Mouse (Mus musculus) right cerebral cortex, postnatal 25 days (tissue): ENCODE measurements at regions not wholly inside any gene's neighbourhood (a gene's known extent, or its start where the extent isn't known, plus 50 kb on each side); places are given as distances from the start of the nearest gene placed in this dataset.

ENCODE experiments used
- DNase-seq: peaks from one replicate; pipeline ENCODE4 v3.0.0; 2022

DNA sequence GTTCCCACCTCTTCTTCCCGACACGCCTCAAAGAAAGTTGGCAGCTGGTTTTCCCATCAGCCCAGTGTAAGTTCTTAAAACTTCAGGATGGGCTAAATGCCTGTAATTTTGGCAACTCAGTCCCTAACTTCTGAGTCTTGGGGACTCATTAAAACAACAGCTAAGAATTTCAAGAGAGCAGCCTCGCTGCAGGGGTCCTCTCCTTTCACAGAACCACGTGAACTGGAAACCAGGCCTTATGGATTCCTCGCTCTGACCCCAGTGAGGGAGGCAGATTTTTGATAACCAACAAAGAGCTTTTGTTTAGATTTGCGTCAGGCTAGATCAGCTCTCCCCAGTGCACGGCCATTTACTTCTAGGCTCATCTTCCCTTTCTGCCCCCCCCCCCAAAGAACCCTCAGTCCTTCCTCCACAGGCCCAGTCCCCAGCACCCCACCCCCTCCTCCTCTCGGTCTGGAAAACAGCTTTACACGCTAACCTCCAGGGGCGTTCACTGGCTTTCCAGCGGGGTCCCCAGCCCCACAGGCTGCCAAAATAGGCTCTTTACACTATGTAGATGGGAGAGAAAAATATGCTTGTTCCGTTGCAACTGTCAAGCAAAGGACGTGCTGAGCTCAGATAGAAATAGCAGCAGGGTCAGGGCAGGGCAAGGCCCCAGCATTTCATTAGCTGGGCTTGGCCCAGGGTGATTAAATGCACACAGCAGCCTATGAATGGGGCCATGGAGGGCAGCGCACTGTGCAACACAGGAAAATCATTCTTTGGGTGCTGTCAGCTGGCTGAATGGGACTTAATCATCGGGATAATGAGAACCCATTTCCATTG lies 233.5 kb downstream of the Zfp36l1 start:
- DNase-seq = no peak

DNA sequence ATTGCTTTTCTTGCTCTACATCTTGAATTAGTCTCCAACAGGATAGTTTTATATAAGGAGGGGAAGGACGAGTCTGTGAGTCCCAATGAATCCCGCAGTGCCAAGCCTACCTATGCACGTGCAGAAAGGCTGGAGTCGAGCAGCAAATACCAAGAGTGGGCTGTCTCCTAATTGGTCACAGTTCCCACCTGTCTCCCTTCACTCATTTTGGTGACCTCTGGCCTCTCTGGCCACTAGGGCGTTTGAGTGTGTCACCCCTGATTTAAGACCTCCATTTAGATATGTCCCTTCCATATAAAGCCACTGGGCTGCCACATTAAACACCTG lies 234.1 kb downstream of the Zfp36l1 start:
- DNase-seq = no peak

DNA sequence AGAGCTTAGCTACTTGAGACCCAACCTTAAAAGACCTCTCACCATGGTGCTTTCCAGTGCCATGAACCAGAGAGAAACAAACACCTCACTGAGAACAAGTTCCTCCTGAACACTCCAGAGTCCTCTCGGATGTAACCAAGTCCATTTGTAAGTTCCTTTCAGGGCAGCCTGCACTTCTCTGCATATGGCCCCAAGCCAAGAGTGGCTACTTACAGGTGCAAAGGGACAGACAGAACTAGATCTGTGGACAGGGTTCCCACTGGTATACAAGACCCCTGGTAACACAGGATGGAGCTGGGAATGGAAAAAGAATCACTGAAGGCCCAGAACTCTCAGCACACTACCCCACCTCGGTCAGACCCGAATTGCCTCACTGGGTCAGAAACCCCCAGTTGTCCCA lies 234.7 kb downstream of the Zfp36l1 start:
- DNase-seq = no peak

DNA sequence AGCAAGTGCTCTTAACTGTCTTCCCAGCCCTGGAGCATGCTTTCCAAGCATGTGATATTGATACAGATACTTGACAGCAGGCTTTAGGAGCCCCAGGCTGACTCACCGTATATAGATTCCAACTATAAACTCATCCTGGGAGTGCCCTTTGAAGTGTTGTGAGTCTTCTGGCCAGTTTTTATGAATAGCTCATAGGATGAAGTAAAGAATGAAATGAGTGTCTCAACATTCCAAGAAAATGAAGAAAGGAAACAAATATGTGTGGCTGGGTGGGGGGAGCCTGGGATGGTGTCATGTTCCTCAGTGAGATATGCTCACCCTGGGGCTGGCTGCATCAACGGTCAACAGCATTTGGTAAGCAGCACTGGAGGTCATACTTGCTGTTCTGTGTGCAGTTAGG lies 238.5 kb downstream of the Zfp36l1 start:
- DNase-seq = no peak

DNA sequence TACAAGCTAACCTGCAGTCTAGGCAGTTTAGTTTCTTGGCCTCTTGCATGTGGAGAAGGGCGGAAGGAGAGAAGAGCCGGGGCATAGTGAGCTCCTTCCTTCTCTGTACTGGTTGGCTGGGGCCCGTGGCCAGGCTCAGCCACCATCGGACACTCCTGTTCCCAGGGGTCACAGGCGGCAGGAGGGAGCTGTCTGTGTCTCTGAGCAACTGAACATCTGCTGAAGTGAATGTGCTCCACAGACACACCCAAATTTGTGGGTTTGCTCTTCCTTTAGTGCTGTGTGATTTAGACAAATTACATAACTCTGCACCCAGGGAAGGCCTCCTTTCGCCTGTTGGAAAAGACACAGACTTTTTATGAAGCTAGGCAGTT lies 247.6 kb downstream of the Zfp36l1 start:
- DNase-seq = no peak

DNA sequence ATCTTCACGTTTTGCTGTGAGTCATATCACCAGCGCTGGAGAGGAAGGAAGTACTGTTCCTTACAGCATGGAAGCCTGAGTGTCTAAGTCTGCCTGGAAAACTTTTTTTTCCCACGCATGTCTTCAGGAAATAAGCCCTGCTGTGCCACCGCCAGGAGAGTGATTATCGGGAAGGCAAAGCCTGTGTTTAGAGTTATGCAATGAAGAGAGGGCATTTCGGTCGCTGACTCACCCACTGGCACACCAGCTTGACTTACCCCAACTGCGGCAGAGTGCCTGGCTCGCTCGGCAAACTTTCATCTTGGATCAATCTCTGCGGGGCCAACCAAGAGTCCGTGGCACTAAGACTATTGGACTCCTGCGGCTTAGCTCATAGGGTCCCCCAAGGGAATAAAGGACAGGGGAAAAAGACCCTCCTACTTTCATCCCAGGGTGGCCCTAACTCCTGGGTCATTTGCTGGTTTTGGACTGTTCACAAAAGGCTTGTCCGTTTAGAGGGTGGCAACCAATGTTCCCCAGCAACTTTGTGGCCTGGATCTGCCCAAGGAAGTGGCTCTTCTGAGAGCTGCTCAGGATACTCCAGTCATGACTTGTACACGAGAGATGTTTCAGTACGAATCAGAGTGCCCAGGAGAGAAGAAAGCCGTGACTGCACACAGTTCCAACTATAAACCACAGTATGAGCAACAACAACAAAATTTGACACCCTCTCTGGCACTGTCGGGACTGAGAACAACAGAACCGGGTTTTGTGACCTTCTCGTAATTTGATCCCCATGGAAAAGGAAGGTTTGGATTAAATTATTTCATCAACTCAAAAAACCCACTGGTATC lies 248.3 kb downstream of the Zfp36l1 start:
- no peak for DNase-seq
